Mouse (Mus musculus) thymus, postnatal 0 days (tissue): Measurements from ENCODE around the gene Chd3. TPM values are rescaled to one million over a fixed set of nuclear protein-coding genes. Genes with fewer than 3 reads are reported as not detected.
A peak's percentile ranks its signal among the peaks of the same experiment; 100 is the strongest.
"Not testable (repeated sequence)": the region's sequence is repeated elsewhere in the genome, so short reads cannot be mapped to it uniquely, and the experiment has no call there.

Experiments used
- DNase-seq: peaks from one replicate; pipeline ENCODE4 v3.0.0-alpha.2; 2015; ENCODE audit warnings: low spot score
- polyA plus RNA-seq: library from polyadenylated mRNA; unstranded; fragments of >200 nt; fragmentation: Nextera tagmentation; extraction: Ambion mirVana; gene quantifications from 2 replicates; pipeline ENCODE4 v1.2.1, GENCODE M21; 2015

The Chd3 gene
- polyA plus RNA-seq, 1 experiment from 2014 or later: 13.2 TPM

- DNase-seq: peak; percentile 93
Measured at GRCm38 (mm10) chr11:69325628-69326407, 43.4 kb downstream of the Chd3 start, which contains the start of gene Kcnab3. TSS of gene Kcnab3 (plus strand) at chr11:69326258.

GRCm38 (mm10) chr11:69324749-69325148 is 44.5 kb downstream of the Chd3 start:
- no peak for DNase-seq

- DNase-seq: peak; percentile 99
Measured at GRCm38 (mm10) chr11:69323667-69324111, 45.5 kb downstream of the Chd3 start, which contains the start of the genes Cntrob and Trappc1. TSS of gene Cntrob (minus strand) at chr11:69323775. TSS of gene Trappc1 (plus strand) at chr11:69323980.

DNA sequence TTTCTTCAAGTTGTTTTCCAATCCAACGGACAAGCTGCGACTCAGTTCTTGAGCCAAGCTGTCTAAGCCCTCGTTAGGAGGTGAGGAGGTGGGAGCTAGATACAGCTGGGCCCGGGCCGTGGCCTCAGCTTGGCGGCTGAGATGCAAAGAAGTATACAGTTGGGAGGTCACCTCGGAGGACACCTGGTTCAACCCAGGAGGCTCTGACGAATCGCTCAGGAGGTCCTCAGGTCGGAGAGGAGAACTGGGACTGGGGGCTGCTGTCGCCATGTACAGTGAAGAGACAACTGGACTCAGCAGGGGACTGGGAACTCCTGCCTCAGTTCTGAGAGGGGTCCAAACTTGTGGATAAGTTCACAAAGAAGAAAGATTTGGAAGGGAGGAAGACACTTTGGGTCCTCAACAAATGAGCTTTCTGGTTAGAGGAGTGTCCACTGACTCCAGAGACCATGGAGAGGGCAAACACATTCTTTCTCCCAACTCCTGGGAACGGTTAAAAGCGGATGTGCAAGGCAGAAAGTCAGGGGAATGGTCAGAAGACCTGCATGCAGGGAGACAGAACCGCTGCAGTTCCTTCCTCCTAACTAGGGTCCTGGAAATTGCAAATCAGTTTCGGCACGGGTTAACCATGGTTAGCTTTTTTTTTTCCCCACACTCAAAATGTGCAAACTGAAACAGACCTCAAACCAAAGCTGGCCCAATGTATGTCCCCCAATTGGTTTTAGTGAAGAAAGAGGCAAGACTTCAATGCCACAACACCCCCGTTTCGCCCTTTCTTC is 46.3 kb downstream of the Chd3 start:
- DNase-seq: peak; percentile 21

- peak; percentile 13 for DNase-seq
Measured at GRCm38 (mm10) chr11:69322010-69322409, 47.2 kb downstream of the Chd3 start.

DNA sequence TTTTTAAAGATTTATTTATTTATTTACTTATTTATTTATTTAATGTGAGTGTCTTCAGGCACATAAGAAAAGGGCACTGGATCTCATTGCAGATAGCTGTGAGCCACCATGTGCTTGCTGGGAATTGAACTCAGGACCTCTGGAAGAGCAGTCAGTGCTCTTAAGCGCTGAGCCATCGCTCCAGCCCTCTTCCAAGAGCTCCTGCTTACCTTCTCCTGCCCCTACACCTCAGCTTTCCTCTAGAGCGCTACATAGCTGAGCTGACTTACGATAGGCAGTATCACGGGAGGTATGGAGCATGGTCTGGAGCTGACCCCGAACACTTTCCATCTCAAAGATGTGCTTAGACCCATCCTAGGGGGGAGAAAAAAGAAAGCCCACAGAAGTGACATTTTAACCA is 47.6 kb downstream of the Chd3 start:
- DNase-seq: no peak

DNA sequence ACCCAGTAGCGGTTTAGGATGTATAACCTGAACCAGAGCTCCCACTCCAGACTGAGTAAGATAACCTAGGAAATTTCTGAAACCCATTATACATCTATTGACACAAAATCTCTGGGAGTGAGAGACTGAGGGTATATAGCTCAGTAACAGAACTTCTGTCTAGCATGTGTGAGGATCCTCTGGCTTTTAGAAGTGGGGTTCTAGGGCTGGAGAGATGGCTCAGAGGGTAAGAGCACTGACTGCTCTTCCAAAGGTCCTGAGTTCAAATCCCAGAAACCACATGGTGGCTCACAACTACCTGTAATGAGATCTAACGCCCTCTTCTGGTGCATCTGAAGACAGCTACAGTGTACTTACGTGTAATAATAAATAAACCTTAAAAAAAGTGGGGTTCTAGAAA is 51.2 kb downstream of the Chd3 start:
- not testable (repeated sequence) for DNase-seq

- no peak for DNase-seq
Measured at GRCm38 (mm10) chr11:69316361-69316760, 52.8 kb downstream of the Chd3 start.

- no peak for DNase-seq
Measured at GRCm38 (mm10) chr11:69311266-69311665, 57.9 kb downstream of the Chd3 start.

DNA sequence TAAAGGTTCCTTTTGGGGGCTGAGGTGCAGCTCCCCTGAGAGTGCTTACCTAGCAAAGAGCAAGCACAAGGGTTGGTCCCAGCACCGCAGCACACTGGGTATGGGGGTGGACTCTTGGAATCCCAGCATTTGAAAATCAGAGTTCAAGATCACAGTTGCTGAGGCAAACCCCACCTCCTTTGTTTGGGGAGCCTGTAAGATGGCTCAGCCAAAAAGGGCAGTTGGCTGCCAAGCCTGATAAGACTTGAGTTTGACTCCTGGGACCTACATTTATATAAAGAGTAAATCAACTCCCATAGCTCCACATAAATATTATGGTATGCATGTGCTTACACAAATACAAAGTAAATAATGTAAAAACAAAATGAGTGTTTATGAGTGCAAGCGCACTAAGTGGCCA is 63.2 kb downstream of the Chd3 start:
- no peak for DNase-seq

GRCm38 (mm10) chr11:69305291-69305690 is 63.9 kb downstream of the Chd3 start:
- DNase-seq: no peak

GRCm38 (mm10) chr11:69302817-69303216 is 66.4 kb downstream of the Chd3 start:
- no peak for DNase-seq

GRCm38 (mm10) chr11:69298231-69298630 is 71.0 kb downstream of the Chd3 start:
- DNase-seq: no peak

DNA sequence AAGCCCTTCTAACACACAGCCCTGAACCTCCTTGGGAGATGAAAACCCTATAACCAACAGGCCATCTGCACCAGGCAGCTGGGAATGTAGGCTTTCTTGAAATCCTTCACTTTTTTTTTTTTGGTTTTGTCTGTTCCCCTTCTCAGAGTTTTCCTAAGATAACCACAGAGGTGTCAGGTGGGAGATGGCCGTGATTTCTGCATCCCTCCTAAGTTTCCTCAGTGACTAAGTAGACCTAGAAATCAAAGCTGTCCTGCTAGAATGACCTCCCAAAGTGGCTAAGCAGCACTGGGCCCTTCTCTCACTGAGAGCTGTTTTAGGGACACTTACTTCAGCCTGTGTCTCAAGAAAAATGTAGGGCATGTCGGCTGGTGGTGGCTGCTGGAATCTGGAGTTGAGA is 71.4 kb downstream of the Chd3 start:
- no peak for DNase-seq

- DNase-seq: no peak
Measured at GRCm38 (mm10) chr11:69295286-69295685, 73.9 kb downstream of the Chd3 start.

Other genes starting within 250 kb of the Chd3 start
- 0.39 and 0.71 TPM in 2 replicates for gene Hes7, start 249.0 kb downstream of the Chd3 start, polyA plus RNA-seq
- 0.49 and 0.64 TPM in 2 replicates for gene 9130213A22Rik, start 246.8 kb downstream of the Chd3 start, polyA plus RNA-seq
- gene Aloxe3, start 243.5 kb downstream of the Chd3 start, polyA plus RNA-seq: 0.62 and 0.73 TPM in 2 replicates
- 0.44 and 0.49 TPM in 2 replicates for gene Alox12b, start 212.4 kb downstream of the Chd3 start, polyA plus RNA-seq
- gene Alox8, start 171.6 kb downstream of the Chd3 start, polyA plus RNA-seq: 0.14 and 0.17 TPM in 2 replicates
- gene Gucy2e, start 132.4 kb downstream of the Chd3 start, polyA plus RNA-seq: not detected in 2 replicates
- gene Cntrob, start 45.6 kb downstream of the Chd3 start, polyA plus RNA-seq: 22.4 and 22.8 TPM in 2 replicates
- 132 and 138 TPM in 2 replicates for gene Trappc1, start 45.4 kb downstream of the Chd3 start, polyA plus RNA-seq
- gene Kcnab3, start 43.1 kb downstream of the Chd3 start, polyA plus RNA-seq: 0.18 and 0.24 TPM in 2 replicates
- gene Rnf227, start 28.9 kb downstream of the Chd3 start, polyA plus RNA-seq: 6.8 and 8.3 TPM in 2 replicates
- 194 and 211 TPM in 2 replicates for gene Naa38, start 26.1 kb upstream of the Chd3 start, polyA plus RNA-seq
- gene Cyb5d1, start 26.2 kb upstream of the Chd3 start, polyA plus RNA-seq: 25.9 and 28.3 TPM in 2 replicates
- gene Tmem88, start 28.8 kb upstream of the Chd3 start, polyA plus RNA-seq: 10.4 and 12.9 TPM in 2 replicates
- gene Kdm6b, start 44.3 kb upstream of the Chd3 start, polyA plus RNA-seq: 31.5 and 45.6 TPM in 2 replicates
- 0.12 and 0.20 TPM in 2 replicates for gene Dnah2, start 179.7 kb upstream of the Chd3 start, polyA plus RNA-seq
- gene Efnb3, start 190.8 kb upstream of the Chd3 start, polyA plus RNA-seq: 0.61 and 0.77 TPM in 2 replicates
- gene Wrap53, start 210.8 kb upstream of the Chd3 start, polyA plus RNA-seq: 27.0 and 30.6 TPM in 2 replicates
- gene Trp53, start 211.0 kb upstream of the Chd3 start, polyA plus RNA-seq: 138 and 165 TPM in 2 replicates
- 1.7 and 1.8 TPM in 2 replicates for gene Atp1b2, start 236.5 kb upstream of the Chd3 start, polyA plus RNA-seq
- gene Shbg, start 248.5 kb upstream of the Chd3 start, polyA plus RNA-seq: 0.13 TPM in 1 of 2 replicates, not detected in the other